Mouse (Mus musculus): ENCODE results near the gene Umod. TPM values are rescaled to one million over a fixed set of nuclear protein-coding genes. Genes with fewer than 3 reads are reported as not detected.

The Umod gene
- total and polyA plus RNA-seq, 3 experiments = not detected

DNA sequence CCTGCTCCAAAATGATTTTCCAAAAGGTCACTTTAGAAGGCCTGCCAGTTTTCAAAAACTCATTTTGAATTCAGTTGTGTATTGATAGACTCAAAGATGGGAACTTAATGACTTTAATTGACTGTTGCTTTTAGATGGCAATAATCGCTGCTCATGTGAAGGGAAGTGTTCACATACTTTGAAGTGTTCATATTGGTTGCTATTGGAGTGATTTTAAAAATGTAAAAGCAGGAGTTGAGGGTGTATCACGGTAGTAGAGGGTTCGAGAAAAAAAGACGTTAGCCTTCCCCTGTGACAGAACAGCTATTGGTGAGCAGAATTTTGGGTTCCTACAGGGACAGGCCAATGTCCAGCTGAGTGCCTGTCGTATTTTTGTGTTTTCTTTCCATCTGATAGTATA is 40.1 kb upstream of the Umod start, which contains the start of gene Acsm5:
Gene Acsm5, plus strand, starts transcription at position 301 of the 400 bp plus-strand sequence.
- no peak within 1 kb of the TSS for H3K27ac ChIP-seq (ENCODE audit: insufficient read depth, low read depth)
- dilution Hi-C loops (cut with MboI; ENCODE audit: extremely low pct_ligation_motif_present, extremely low pct_unique_long_range_greater_than_20kb, low sequenced_read_pairs) = no loop called here

DNA sequence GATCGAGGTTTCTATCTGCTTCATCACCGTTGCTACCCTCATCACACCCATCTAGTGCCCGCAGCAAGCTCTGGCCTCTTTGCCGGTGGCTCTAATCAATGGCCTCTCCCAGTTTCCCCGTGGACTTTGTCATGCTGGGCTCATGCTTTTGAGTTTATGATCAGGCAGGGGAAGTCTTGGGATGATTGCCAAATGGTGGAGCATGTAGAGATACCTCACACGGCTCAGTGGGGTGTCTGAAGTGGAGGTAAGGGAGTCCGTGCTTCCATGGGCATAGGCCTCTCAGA is 37.1 kb upstream of the Umod start:
- dilution Hi-C loops (cut with MboI; ENCODE audit: extremely low pct_ligation_motif_present, extremely low pct_unique_long_range_greater_than_20kb, low sequenced_read_pairs) (no loop called here), in situ Hi-C loops (cut with MboI; ENCODE audit: low pct_ligation_motif_present, low pct_unique_long_range_greater_than_20kb, low sequenced_read_pairs) (loop anchor here (10.0 kb wide), 1 partner anchor 501 kb away; no protein-coding TSS in a partner anchor)
- H3K4me2 ChIP-seq (ENCODE audit: insufficient read depth, low read depth, poor library complexity, severe bottlenecking) = no peak overlapping the region
- no peak overlapping the region for H3K9ac ChIP-seq (ENCODE audit: insufficient read depth, low read depth)
- no peaks in the 10 kb centered on the region for H3K9me3 ChIP-seq (replicated peaks; ENCODE audit: low read length)
- no peak for TF ChIP-seq RCOR1 (conservative IDR thresholded peaks at IDR 0.05; ENCODE audit: low read depth, low read length)
- no peak for TF ChIP-seq USF1 (IDR thresholded peaks at IDR 0.05; ENCODE audit: low read depth, low read length)
- TF ChIP-seq CHD1 (IDR thresholded peaks at IDR 0.05; ENCODE audit: low read depth, low read length) = no peak
- no peak for TF ChIP-seq POLR2A (IDR thresholded peaks at IDR 0.05; ENCODE audit: low read depth, low read length)
- no peak for TF ChIP-seq GABPA (IDR thresholded peaks at IDR 0.05; ENCODE audit: insufficient replicate concordance, low read depth, low read length)
- TF ChIP-seq JUN (IDR thresholded peaks at IDR 0.05; ENCODE audit: insufficient read depth, low read depth, low read length) = no peak
- no peak for TF ChIP-seq ELF1 (IDR thresholded peaks at IDR 0.05; ENCODE audit: low read depth, low read length)
- TF ChIP-seq MEF2A (IDR thresholded peaks at IDR 0.05; ENCODE audit: borderline replicate concordance, low read depth, low read length) = no peak
- TF ChIP-seq IRF4 (IDR thresholded peaks at IDR 0.05; ENCODE audit: low read depth, low read length) = no peak
- no peak for TF ChIP-seq UBTF (IDR thresholded peaks at IDR 0.05; ENCODE audit: low read depth, low read length)
- no peaks in the 10 kb centered on the region for H3K79me2 ChIP-seq (replicated peaks; ENCODE audit: control insufficient read depth, extremely low read depth, insufficient read depth, poor library complexity, severe bottlenecking)
- no peaks in the 10 kb centered on the region for H3K36me3 ChIP-seq (replicated peaks in 1 of 2; ENCODE audit: control insufficient read depth in 1 of 2, insufficient read depth in 1 of 2, low read length in 1 of 2)
- H3K27me3 ChIP-seq (replicated peaks) = peaks cover 35% of the 10 kb centered on the region
- no peak overlapping the region for H3K4me3 ChIP-seq (replicated peaks in 1 of 3; ENCODE audit: low read depth in 2 of 3, low read length in 2 of 3, poor library complexity in 1 of 3)
- DNase-seq (ENCODE audit: extremely low read depth) = no peak
- no peak overlapping the region for H3K27ac ChIP-seq (ENCODE audit: insufficient read depth, low read depth)
- H3K4me1 ChIP-seq (ENCODE audit: control insufficient read depth in 1 of 2, insufficient read depth in 2 of 2) = no peaks in the 10 kb centered on the region

More for the DNA sequence above, 40.1 kb upstream of the Umod start, which contains the start of gene Acsm5:
- H3K27me3 ChIP-seq (replicated peaks) = peaks cover 23% of the 10 kb centered on the region
- no peak within 1 kb of the TSS for H3K9ac ChIP-seq (ENCODE audit: insufficient read depth, low read depth)
- in situ Hi-C loops (cut with MboI; ENCODE audit: low pct_ligation_motif_present, low pct_unique_long_range_greater_than_20kb, low sequenced_read_pairs) = loop anchor here (10.0 kb wide), 1 partner anchor 504 kb away; no protein-coding TSS in a partner anchor
- TF ChIP-seq ZKSCAN1 (IDR thresholded peaks at IDR 0.05; ENCODE audit: borderline replicate concordance, low read depth, low read length) = no peak
- TF ChIP-seq NRF1 (IDR thresholded peaks at IDR 0.05; ENCODE audit: low read depth, low read length) = no peak
- no peak for TF ChIP-seq BHLHE40 (IDR thresholded peaks at IDR 0.05; ENCODE audit: low read depth, low read length)
- no peak for TF ChIP-seq JUND (conservative IDR thresholded peaks at IDR 0.05; ENCODE audit: low read depth, low read length)
- TF ChIP-seq MEF2A (IDR thresholded peaks at IDR 0.05; ENCODE audit: borderline replicate concordance, low read depth, low read length) = no peak
- no peak for TF ChIP-seq ETS1 (conservative IDR thresholded peaks at IDR 0.05; ENCODE audit: low read depth, low read length)
- no peak for TF ChIP-seq RCOR1 (conservative IDR thresholded peaks at IDR 0.05; ENCODE audit: low read depth, low read length)
- no peak for TF ChIP-seq USF2 (conservative IDR thresholded peaks at IDR 0.05; ENCODE audit: low read depth, low read length)
- no peak for TF ChIP-seq MAX (IDR thresholded peaks at IDR 0.05; ENCODE audit: low read length)
- TF ChIP-seq SMC3 (IDR thresholded peaks at IDR 0.05; ENCODE audit: low read depth, low read length) = no peak
- no peaks in the 10 kb centered on the region for H3K9me3 ChIP-seq (replicated peaks; ENCODE audit: low read length)
- DNase-seq (ENCODE audit: extremely low read depth) = no peak
- peaks cover 0 to 6% of the 10 kb centered on the region in 2 experiments; a peak in 1 of 4 replicates for H3K4me1 ChIP-seq (ENCODE audit: control insufficient read depth in 1 of 2, insufficient read depth in 2 of 2)
- H3K4me2 ChIP-seq (ENCODE audit: insufficient read depth, low read depth, poor library complexity, severe bottlenecking) = no peak within 1 kb of the TSS
- H3K4me3 ChIP-seq (replicated peaks in 1 of 3; ENCODE audit: low read depth in 2 of 3, low read length in 2 of 3, poor library complexity in 1 of 3) = no peak within 1 kb of the TSS
- no peaks in the 10 kb centered on the region for H3K79me2 ChIP-seq (replicated peaks; ENCODE audit: control insufficient read depth, extremely low read depth, insufficient read depth, poor library complexity, severe bottlenecking)
- no peaks in the 10 kb centered on the region for H3K36me3 ChIP-seq (replicated peaks in 1 of 2; ENCODE audit: control insufficient read depth in 1 of 2, insufficient read depth in 1 of 2, low read length in 1 of 2)
